Mouse (Mus musculus) E14TG2a.4 (cell line): ENCODE data around the gene Gm49510.

Source experiments
- CTCF ChIP-seq: conservative IDR thresholded peaks from 2 replicates; pipeline ENCODE4 v1.5.1; 2014; ENCODE audit warnings: low read length
- NANOG ChIP-seq: IDR thresholded peaks from 2 replicates; pipeline ENCODE4 v1.6.1; 2014; ENCODE audit warnings: borderline replicate concordance, low read length, mixed read lengths

- TF ChIP-seq CTCF: no peak
- TF ChIP-seq NANOG: no peak
Measured at GRCm38 (mm10) chr15:78857009-78857408, 42.5 kb upstream of the Gm49510 start.
